Mouse (Mus musculus) CD4-positive, CD25-positive, alpha-beta regulatory T cell, adult 2 months (primary cell): ENCODE data around the gene Spz1.

Experiments used
- DNase-seq: peaks from one replicate; pipeline ENCODE4 v3.0.0-alpha.2; 2012; ENCODE audit warnings: low read depth, low spot score

The Spz1 gene

DNA sequence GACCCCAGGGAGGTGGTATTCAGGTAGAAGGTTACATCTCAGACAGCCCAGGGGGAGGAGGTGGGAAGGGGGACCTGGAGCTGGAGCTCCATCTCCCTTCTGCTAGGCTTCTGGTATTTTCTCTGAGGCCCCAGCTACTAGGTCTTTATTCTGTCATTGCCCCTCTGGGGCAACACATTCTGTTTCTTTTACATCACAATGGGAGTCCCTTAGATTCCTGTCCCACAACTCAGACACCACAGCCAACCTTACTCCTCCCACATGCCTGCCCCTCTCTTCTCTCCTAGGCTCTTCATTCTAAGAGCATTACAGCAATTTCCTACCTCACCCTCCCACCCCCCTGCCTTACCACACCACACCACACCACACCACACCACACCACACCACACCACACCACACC, at the start of gene Spz1:
TSS of gene Spz1 (minus strand) at position 101 of the 400 bp plus-strand sequence.
- no peak for DNase-seq

DNA sequence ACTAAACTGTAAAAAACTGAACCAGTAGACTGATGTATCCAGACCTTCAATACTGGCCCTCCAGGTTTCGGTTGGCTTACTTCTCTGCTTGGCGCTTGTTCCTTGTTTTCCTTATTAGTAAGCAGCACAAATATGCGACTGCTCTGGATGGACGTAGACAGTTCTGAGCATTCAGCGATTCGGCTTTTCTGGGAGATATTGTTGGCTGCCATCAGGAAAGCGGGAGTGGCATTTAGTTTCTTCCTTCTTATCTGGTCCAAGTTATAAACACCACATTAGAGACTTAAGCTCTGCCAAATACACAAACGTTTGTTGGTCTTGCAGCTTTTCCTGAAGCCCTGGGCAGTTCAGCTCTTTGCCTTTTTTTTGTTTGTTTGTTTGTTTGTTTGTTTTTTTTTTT, 40.5 kb upstream of the Spz1 start:
- no peak for DNase-seq

DNA sequence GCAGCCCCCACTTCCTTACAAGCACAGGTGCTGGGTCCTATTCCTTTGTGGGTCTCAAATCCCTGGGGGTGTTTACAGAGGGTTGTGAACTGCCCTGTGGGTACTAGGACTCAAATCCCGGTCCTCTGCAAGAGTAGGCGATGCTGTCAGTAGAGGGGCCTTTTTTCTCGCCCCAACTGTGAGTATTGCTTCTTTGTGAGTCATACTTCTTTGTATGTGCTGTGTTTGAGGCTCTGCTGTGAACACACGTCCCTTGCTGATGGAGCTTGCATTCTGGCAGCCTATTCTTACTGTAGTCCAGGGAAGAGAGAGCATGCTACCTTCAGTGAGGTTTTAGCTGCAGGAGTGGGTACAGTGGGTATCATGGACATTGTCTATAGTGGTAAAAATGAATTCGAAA, 39.2 kb upstream of the Spz1 start:
- no peak for DNase-seq

GRCm38 (mm10) chr13:92613094-92613493, 37.1 kb upstream of the Spz1 start:
- DNase-seq = no peak

DNA sequence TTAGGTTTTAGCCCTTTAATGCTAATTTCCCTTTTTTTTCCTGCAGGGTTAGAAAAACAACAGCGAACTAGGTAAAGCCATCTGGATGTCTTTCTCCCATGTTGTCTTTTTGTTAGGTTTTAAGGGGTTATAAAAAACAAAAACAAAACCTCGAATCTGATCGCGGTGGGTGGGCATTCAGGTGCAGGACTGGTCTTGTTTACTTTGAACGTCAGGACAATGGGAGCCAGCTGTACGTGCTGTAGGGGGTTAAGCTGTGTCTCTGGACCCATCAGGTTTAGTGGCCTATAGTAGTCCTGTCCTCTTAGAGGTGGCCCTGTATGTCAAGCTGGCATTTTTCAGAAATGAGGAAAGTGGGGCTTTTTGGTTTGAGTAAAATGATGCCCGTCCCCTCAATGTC, 35.9 kb upstream of the Spz1 start:
- peak; percentile 14 for DNase-seq

DNA sequence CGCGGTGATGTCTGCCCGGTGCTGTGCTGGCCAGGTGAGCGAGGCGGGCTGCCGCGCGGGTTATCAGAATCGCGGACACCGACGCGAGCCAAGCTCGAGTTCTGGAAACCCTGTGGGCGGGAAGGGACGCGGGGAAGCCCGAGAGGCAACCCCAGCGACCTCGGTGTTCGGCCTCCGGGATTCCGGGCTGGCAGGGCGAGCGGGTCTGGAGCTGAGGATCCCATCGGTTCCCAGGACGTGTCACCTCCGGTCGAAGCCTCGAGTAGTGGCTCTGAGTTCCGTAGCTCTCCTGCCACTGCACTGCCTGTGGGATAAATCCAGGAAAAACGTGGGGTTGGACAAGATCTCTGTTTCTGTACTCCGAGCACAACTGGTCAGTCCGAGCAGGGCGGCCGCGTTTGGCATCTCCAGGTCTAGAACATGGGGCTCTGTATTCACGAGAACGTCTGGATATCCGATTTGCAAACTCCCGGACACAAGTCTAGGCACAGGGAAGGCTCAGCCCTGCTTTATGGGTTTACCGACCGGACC, 35.3 kb upstream of the Spz1 start:
- DNase-seq = no peak

DNA sequence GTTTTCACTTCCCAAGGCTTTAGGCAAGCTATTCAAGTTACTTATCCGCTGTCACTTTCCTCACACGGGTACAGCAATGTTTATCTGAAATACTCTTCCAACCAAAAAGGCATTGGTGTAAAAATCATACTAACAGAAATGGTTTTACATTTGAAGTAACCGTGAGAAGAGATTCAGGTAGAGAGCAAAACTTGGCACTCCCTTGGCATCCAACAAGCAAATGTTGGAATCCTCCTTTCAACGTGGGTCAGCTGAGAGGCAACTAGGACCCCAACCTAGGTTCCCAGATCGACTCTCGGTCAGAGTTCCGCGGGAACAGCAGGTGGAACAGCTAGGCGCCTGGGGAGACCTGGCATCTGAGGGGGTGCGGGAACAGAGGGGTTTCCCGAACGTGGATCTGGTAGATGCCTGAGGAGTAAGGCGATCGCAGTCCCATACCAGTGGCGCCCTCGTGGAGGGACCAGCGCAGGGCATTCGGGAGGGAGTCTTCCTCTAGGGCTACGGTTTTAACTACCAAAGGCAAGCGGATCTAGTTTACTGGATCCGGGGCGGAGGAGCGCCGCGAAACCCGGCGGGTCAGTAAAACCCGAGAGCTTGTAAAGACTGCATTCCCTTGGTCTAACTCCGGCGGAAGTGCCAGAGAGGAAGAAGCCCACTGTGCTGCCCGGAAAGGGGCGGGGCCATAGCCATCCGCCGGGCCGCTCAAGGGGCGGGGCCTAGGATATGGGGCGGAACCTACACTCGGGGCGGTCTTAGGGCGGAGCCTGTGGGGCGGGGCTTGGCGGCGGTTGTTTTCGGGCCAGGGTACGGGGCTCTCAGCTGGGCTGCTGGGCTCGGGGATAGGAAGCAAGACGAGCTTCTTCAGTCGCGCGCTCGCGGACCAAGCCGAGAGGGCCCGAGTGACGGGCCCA, 34.6 kb upstream of the Spz1 start, which contains the start of gene Serinc5:
TSS of gene Serinc5 (plus strand) at position 781 of the 911 bp plus-strand sequence.
- peak; percentile 96 for DNase-seq

- DNase-seq = peak; percentile 58
Measured at GRCm38 (mm10) chr13:92609486-92610310, 33.7 kb upstream of the Spz1 start.

GRCm38 (mm10) chr13:92605306-92605705, 29.3 kb upstream of the Spz1 start:
- peak; percentile 64 for DNase-seq

GRCm38 (mm10) chr13:92595424-92595823, 19.5 kb upstream of the Spz1 start:
- DNase-seq = no peak

- no peak for DNase-seq
Measured at GRCm38 (mm10) chr13:92594907-92595306, 18.9 kb upstream of the Spz1 start.

DNA sequence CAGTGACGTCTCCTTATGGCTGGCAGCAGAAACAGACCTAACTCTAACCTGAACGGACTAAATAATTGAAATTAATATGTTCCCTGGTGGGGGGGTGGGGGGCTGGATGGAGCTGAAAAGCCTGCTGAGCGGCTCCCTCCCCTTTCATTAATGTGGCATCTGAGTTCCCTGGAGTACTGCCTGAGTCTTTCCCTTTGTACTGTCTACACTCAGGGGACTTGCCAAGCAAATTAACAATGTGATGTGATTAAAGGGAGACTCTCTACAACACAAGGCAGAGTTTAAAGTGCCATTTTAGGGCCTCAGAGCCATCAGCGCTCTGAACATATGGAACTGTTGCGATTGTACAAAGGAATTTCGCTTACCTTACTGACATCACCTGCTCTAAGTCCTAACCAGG, 18.5 kb upstream of the Spz1 start:
- no peak for DNase-seq

DNA sequence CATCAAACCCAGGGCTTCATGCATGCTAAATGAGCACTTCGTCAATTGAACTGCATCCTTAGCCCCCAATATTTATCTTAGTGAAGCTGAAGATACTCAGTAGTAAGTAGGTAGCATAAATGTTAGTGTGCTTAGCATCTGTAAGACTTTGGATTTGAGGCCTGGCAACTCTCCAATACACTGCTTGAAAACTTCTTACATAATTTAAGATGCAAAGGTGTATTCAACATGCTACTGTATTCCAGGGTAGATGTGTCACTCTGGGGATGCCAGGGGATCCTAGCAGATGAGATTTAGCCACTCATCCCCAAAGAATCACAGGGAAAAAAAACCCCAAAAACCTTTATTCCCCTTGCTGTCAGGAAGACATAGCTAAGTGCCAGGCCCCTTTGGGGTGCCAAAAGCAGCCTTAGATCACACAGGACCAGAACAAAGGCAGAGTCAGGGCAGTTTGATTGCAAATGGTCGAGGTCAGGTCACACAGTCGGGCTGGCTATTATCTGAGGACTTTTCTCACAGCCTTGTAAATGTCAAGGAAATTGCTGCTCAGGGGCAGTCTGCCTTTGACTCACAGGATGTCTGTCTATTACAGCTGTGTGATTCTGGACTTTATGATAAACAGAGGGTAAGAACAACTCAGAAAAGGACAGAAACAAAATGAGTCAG, 17.9 kb upstream of the Spz1 start:
- no peak for DNase-seq

DNA sequence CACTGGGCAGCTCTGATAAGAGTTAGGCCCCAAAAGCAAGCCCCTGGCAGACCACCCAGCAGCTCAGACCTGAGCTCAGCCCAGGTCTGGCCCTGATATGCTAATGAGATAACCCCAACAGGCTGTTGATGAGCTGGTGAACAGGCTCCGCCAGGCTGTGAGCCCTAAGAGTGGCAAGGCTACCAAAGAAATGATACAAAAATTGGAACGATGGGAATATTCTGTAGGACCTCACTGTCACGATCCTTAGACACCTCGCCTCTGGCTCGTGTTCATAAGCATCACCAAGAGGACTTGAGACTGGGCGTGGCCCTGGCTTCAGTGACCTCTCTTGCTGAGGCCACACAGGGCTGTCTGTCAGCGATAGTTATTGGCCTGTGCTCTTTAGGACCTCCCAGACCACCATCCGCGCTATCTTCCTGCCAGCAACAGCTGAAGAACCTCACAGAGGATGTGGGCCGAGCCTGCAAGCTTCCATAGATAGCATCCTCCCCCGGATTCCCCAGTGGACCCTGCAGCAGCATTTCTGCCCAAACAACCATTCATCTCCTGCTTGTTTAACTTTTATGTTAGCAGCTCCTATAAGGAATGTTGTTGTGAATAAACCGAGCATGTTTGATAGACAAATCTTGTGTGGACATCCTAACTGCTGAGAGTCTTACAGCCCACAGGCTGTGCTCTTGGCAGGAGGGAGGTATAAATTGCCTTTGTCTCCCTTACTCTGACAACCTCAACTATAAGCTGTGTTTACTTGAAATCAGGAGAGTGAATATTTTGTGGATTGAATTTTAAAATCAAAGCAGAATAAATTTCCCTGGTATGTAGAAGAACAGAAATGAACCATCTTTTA, 17.0 kb upstream of the Spz1 start:
- DNase-seq = no peak

GRCm38 (mm10) chr13:92592268-92592785, 16.4 kb upstream of the Spz1 start:
- no peak for DNase-seq

- no peak for DNase-seq
Measured at GRCm38 (mm10) chr13:92591225-92591624, 15.3 kb upstream of the Spz1 start.

DNA sequence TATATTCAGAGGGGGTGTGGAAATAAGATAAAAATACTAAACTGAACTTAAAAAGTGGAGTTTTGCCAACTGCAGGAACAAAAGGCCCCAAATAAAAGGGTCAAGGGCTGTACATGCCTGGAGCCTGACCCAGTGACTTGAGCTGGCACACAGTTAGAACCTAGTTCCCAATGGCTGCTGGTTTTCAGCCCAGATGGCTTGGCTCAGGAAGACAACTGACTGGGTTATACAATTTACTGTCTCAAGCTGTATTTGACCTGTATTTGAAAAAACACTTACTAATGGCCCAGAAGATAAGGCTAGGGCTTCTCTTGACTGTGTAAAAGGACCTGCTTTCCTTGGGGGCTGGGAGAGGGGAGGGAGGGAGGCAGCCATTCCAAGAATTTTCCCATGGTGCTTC, 13.3 kb upstream of the Spz1 start:
- DNase-seq = no peak

- no peak for DNase-seq
Measured at GRCm38 (mm10) chr13:92588704-92589103, 12.7 kb upstream of the Spz1 start.

DNA sequence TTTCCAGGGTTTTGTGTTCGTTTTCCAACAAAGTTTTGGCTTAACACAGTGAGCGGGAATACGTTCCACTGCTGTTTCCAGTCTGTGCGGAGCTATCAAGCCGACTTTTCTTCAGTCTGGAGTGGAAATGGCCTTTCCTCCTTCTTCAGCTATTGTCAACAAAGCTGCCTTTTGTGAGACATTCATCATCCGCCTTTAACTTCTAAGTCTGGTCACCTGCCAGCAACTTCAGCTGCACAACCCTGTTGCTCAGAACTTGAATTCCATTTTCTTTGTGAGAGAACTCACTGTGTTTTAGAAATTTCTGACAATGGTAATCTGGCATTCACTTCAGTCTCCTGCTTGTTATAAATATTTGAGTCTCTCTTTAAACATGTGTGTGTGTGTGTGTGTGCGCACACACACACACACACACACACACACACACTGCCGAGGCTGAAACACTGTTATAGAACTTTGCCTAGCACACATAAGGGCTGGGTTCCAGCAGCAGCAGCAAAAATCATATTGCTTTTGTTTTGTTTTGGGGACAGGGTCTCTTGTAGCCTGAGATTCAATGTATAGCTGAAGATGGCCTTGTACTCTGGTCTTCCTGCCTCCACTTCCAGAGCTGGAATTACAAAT, 8.2 kb upstream of the Spz1 start:
- no peak for DNase-seq
